Mouse (Mus musculus): Measurements from ENCODE around the gene Zfp768. TPM values are rescaled to one million over a fixed set of nuclear protein-coding genes. Genes with fewer than 3 reads are reported as not detected.
"Not testable (repeated sequence)": the region's sequence is repeated elsewhere in the genome, so short reads cannot be mapped to it uniquely, and the experiment has no call there.

Gene Zfp768
- polyA plus RNA-seq, 1 experiment from 2014 or later, result 17.6 TPM

DNA sequence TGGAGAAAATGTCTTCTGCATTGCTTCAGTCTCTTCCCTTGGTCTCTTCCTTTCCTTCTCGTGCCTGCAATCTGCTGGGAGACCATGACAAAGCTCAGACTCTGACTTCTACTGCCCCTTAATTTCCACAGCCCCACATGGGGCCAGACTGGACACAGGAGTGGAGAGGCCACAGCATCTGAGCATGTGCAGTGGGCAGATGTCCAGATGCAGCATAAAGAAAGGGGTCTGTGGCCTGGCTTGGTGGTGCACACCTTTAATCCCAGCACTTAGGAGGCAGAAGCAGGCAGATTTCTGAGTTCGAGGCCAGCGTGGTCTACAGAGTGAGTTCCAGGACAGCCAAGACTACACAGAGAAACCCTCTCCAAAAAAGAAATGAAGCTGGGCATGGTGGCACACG is 40.2 kb upstream of the Zfp768 start:
- not testable (repeated sequence) for H3K36me3 ChIP-seq (ENCODE audit: control insufficient read depth, insufficient read depth, low read length); H3K9ac ChIP-seq (ENCODE audit: low read length); H3K4me3 ChIP-seq (ENCODE audit: low read length); H3K27ac ChIP-seq (ENCODE audit: low read length); H3K27me3 ChIP-seq (ENCODE audit: control insufficient read depth, insufficient read depth, low read depth, low read length); H3K9me3 ChIP-seq (ENCODE audit: control insufficient read depth, low read length); ATAC-seq (ENCODE audit: low read depth); H3K4me2 ChIP-seq (ENCODE audit: low read depth, low read length); H3K4me1 ChIP-seq (replicated peaks; ENCODE audit: control insufficient read depth, insufficient read depth, low read length)
- 92% methylated on average over 4 of the region's 4 CpGs for WGBS

DNA sequence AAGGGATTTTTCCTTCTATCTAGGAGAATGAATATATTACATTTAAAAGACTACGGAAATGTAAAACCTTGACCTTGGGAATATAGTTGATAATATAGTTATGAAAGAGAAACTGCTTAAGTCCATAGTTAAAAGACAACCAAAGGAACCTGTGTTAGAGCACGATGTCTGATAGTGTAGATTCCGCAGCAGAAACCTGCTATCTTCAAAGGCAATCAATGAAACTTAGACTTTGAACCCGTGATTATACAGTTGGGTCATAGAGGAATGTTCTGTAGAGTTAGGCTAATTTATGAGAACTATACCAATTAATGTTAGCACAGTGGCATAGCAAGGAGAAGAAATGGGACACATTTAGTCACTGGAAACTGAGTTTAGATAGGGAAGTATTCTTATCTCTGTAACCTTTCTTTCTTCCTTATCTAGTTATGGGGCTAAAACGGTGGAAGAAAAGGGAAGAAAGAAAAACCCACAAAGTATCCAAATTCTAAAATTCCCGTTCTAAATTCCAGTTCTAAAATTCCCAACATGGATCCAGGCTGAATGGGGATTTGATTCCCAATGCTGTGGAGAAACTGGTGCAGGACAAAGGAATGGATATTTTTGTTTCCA is 33.0 kb upstream of the Zfp768 start:
- 66% methylated on average over 6 of the region's 6 CpGs for whole genome bisulfite sequencing
- Histone ChIP-seq H3K27me3 (ENCODE audit: control insufficient read depth, insufficient read depth, low read depth, low read length) (no peaks in the 10 kb centered on the region), H3K27ac (ENCODE audit: low read length) (no peak overlapping the region), H3K36me3 (ENCODE audit: control insufficient read depth, insufficient read depth, low read length) (peaks cover 5% of the 10 kb centered on the region), H3K9ac (ENCODE audit: low read length) (no peak overlapping the region), H3K4me3 (ENCODE audit: low read length) (no peak overlapping the region), H3K4me1 (replicated peaks; ENCODE audit: control insufficient read depth, insufficient read depth, low read length) (no peaks in the 10 kb centered on the region), H3K9me3 (ENCODE audit: control insufficient read depth, low read length) (no peaks in the 10 kb centered on the region), H3K4me2 (ENCODE audit: low read depth, low read length) (no peak overlapping the region)
- ATAC-seq (ENCODE audit: low read depth), result no peak

DNA sequence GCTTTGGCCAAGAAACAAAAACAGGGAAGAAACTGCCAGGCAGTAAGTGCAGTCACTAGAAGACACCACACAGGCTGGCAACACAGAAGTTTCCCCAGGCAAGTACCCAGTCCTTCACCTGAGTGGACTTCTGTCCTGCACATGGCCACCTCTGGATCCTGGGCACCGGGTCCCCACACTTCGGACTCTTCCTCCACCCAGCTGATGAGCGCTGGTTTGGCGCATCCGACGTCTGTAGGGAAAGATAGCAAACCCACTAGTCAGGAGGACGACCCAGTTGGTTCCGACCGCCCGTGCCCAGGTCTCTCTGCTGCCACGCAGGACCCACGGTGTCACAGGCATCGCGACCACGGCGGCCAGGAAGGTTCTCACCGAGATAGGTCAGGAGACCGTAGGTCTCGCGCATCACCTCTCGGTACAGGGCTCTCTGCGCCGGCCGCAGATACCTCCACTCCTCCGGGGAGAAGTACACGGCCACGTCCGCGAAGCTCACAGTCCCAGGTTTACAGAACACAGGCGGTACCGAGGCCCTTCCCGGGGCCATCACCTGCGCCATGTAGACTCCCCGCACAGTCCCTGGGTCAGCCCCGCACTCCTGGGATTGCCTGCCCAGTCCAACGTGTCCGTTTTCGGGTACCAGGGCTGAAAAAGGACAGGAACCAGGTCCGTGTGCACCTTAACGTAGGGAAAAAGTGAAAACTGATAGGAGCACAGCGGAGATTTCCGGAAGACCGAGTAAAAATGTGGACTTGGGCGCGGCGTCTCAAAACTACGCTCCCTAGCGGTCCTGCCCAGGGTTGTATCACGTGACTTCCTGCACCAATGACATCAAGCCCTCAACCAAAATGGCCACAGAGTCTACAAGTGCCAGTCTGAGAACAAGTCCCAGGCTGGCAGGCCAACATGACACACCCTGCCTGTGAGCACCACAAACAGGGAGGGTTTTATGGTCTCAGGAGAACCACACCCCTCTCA is 30.2 kb upstream of the Zfp768 start, which contains the start of gene Zfp747:
Zfp747 (minus strand) TSS at position 780 of the 975 bp plus-strand sequence.
- Histone ChIP-seq H3K4me2 (ENCODE audit: low read depth, low read length) (peak within 1 kb of the TSS; percentile 65), H3K27ac (ENCODE audit: low read length) (peak within 1 kb of the TSS; percentile 81), H3K4me3 (ENCODE audit: low read length) (peak within 1 kb of the TSS; percentile 89), H3K9ac (ENCODE audit: low read length) (peak within 1 kb of the TSS; percentile 88)
- H3K9me3 ChIP-seq (ENCODE audit: control insufficient read depth, low read length); H3K27me3 ChIP-seq (ENCODE audit: control insufficient read depth, insufficient read depth, low read depth, low read length); H3K4me1 ChIP-seq (replicated peaks; ENCODE audit: control insufficient read depth, insufficient read depth, low read length); H3K36me3 ChIP-seq (ENCODE audit: control insufficient read depth, insufficient read depth, low read length): not testable (repeated sequence)
- WGBS, result 1% methylated on average over 49 of the region's 49 CpGs
- ATAC-seq (ENCODE audit: low read depth), result peak; percentile 97

DNA sequence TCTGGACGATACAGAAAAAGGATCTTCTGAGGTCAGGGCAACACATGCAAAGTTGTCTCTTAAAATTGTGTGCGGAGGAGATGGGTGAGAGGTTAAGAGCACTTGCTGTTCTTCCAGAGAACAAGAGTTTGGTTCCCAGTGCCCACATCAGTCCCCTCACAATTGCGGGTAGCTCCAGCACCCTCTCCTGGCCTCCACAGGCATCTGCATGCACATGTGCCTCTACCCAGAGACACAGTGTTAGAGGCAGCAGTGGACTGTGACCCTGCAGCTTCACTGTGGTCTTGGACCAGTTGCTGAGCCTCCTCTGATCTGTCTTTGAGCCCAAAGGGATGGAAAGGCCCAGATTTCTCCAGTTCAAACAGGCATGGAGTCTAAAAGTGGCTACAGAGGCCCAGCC is 26.5 kb upstream of the Zfp768 start:
- not testable (repeated sequence) for H3K36me3 ChIP-seq (ENCODE audit: control insufficient read depth, insufficient read depth, low read length); H3K9me3 ChIP-seq (ENCODE audit: control insufficient read depth, low read length); H3K4me1 ChIP-seq (replicated peaks; ENCODE audit: control insufficient read depth, insufficient read depth, low read length); H3K4me3 ChIP-seq (ENCODE audit: low read length); H3K4me2 ChIP-seq (ENCODE audit: low read depth, low read length); H3K27me3 ChIP-seq (ENCODE audit: control insufficient read depth, insufficient read depth, low read depth, low read length); H3K27ac ChIP-seq (ENCODE audit: low read length); H3K9ac ChIP-seq (ENCODE audit: low read length); ATAC-seq (ENCODE audit: low read depth)
- 74% methylated on average over 3 of the region's 3 CpGs for WGBS

DNA sequence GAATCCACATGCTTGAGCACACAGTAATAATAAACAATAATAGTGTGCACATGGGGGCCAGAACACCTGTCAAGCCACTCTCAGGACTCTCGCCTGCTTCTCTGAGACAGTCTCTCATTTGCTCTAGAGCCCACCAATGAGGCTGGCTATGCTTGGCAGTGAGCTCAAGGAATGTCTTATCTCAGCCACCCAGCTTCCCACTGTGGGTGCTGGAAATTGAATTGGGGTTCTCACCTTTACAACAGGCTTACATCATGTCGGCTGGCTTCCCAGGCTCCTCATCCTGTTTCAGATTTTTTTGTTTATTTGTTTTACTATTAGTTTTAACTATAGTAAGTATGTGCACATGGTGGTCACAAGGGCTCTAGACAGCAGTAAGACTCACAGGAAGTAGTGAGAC is 25.8 kb upstream of the Zfp768 start:
- no peaks in the 10 kb centered on the region for H3K4me1 ChIP-seq (replicated peaks; ENCODE audit: control insufficient read depth, insufficient read depth, low read length)
- H3K4me3 ChIP-seq (ENCODE audit: low read length), result no peak overlapping the region
- no peak overlapping the region for H3K9ac ChIP-seq (ENCODE audit: low read length)
- no peak overlapping the region for H3K27ac ChIP-seq (ENCODE audit: low read length)
- peaks cover 5% of the 10 kb centered on the region for H3K36me3 ChIP-seq (ENCODE audit: control insufficient read depth, insufficient read depth, low read length)
- no peak for ATAC-seq (ENCODE audit: low read depth)
- H3K9me3 ChIP-seq (ENCODE audit: control insufficient read depth, low read length), result no peaks in the 10 kb centered on the region
- 62% methylated on average over 2 of the region's 2 CpGs for WGBS
- H3K4me2 ChIP-seq (ENCODE audit: low read depth, low read length), result no peak overlapping the region
- H3K27me3 ChIP-seq (ENCODE audit: control insufficient read depth, insufficient read depth, low read depth, low read length), result no peaks in the 10 kb centered on the region

DNA sequence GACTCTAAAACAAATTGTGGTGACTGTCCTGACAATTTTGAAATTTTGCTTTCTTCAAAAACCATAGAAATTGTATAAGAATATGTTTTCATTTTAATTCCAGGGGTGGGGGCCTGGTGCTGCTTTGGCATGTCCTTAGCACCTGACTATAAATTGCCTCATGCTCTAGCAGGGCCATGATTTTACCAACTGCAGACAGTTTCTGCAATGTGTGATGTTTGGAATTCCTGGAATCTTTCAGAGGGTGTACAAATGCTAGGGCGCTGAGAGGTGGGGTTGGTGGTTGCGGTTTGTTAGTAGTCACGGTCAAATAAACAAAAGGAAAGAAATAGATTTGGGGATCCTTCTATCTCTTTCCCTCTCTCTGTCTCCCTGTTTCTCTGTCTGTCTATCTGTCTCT is 20.9 kb upstream of the Zfp768 start:
- H3K4me1 ChIP-seq (replicated peaks; ENCODE audit: control insufficient read depth, insufficient read depth, low read length), result peaks cover 4% of the 10 kb centered on the region; the same call in 1 of the 2 replicates
- H3K9ac ChIP-seq (ENCODE audit: low read length), result no peak overlapping the region
- no peak overlapping the region for H3K4me3 ChIP-seq (ENCODE audit: low read length)
- no peaks in the 10 kb centered on the region for H3K9me3 ChIP-seq (ENCODE audit: control insufficient read depth, low read length)
- no peak overlapping the region for H3K4me2 ChIP-seq (ENCODE audit: low read depth, low read length)
- no peaks in the 10 kb centered on the region for H3K36me3 ChIP-seq (ENCODE audit: control insufficient read depth, insufficient read depth, low read length)
- no peak for ATAC-seq (ENCODE audit: low read depth)
- H3K27ac ChIP-seq (ENCODE audit: low read length), result no peak overlapping the region
- peaks cover 3% of the 10 kb centered on the region; the same call in 1 of the 2 replicates for H3K27me3 ChIP-seq (ENCODE audit: control insufficient read depth, insufficient read depth, low read depth, low read length)
- WGBS, result 69% methylated on average over 3 of the region's 3 CpGs

DNA sequence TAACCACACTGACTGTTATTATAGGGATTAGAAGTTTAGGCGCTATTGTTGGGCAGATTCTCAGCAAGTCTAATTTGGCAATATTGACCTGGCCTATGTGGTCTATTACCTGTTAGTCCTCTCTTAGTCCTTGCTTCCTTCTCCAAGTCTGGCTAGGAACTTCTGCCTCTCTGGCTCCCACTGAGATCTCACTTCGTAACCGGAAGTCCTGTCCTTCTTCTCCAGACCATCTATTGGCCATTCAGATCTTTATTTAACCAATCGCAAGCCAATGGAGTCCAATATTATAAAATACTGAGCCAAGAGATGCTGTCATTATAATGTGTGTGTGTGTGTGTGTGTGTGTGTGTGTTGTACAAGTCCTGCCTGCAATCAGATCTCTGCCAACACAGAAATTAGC is 18.8 kb upstream of the Zfp768 start:
- H3K4me1 ChIP-seq (replicated peaks; ENCODE audit: control insufficient read depth, insufficient read depth, low read length), result peaks cover 4% of the 10 kb centered on the region; the same call in 1 of the 2 replicates
- H3K9me3 ChIP-seq (ENCODE audit: control insufficient read depth, low read length), result no peaks in the 10 kb centered on the region
- H3K4me2 ChIP-seq (ENCODE audit: low read depth, low read length), result peak overlapping the region; percentile 83
- peaks cover 3% of the 10 kb centered on the region; the same call in 1 of the 2 replicates for H3K27me3 ChIP-seq (ENCODE audit: control insufficient read depth, insufficient read depth, low read depth, low read length)
- H3K27ac ChIP-seq (ENCODE audit: low read length), result no peak overlapping the region
- 50% methylated on average over 4 of the region's 4 CpGs for WGBS
- peak overlapping the region; percentile 51 for H3K4me3 ChIP-seq (ENCODE audit: low read length)
- no peaks in the 10 kb centered on the region for H3K36me3 ChIP-seq (ENCODE audit: control insufficient read depth, insufficient read depth, low read length)
- 0 out of 2 replicates have a peak, but pooled peaks have one; percentile 45 for ATAC-seq (ENCODE audit: low read depth)
- H3K9ac ChIP-seq (ENCODE audit: low read length), result peak overlapping the region; percentile 73; the same call in 1 of the 2 replicates

DNA sequence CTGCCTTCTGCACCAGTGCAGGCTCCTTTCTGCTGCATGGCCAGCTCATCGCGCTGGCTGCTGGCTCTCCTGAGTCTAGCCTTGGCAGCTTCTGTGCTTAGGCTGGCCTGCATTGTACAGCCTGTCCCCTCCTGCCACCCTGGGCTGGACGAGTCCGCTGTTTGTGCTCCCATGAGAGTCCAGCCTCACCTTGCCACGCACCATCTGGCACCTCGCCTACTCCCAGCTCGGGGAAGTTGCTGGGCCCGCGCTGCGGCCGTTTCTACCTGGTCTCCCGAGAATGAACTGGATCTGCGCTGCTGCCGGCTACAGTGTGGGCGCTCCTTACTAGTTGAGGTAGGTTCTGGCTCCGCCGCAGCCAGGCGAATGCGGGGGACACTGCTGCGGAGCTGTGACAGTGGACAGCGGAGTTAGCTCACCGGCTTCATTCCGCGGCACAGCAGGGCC is 18.1 kb upstream of the Zfp768 start:
- Histone ChIP-seq H3K4me2 (ENCODE audit: low read depth, low read length) (peak overlapping the region; percentile 83), H3K9me3 (ENCODE audit: control insufficient read depth, low read length) (no peaks in the 10 kb centered on the region), H3K27me3 (ENCODE audit: control insufficient read depth, insufficient read depth, low read depth, low read length) (peaks cover 3% of the 10 kb centered on the region; the same call in 1 of the 2 replicates), H3K4me1 (replicated peaks; ENCODE audit: control insufficient read depth, insufficient read depth, low read length) (peaks cover 4% of the 10 kb centered on the region; the same call in 1 of the 2 replicates), H3K9ac (ENCODE audit: low read length) (peak overlapping the region; percentile 73), H3K4me3 (ENCODE audit: low read length) (peak overlapping the region; percentile 51), H3K27ac (ENCODE audit: low read length) (no peak overlapping the region), H3K36me3 (ENCODE audit: control insufficient read depth, insufficient read depth, low read length) (no peaks in the 10 kb centered on the region)
- 4% methylated on average over 24 of the region's 24 CpGs for WGBS
- ATAC-seq (ENCODE audit: low read depth), result peak; percentile 43; the same call in 1 of the 2 replicates

DNA sequence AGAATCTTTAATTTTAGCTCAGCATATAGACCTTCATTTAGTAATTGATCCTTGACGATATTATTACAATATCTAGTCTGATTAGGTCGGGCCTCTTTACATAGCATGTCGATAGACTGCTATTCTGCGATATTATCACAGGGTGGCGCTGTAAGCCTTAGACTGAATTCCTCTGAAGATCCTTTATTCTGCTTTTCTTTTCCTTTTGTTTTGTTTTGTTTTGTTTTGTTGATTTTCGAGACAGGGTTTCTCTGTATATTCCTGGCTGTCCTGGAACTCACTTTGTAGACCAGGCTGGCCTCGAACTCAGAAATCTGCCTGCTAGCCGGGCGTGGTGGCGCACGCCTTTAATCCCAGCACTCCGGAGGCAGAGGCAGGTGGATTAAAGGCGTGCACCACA is 17.0 kb upstream of the Zfp768 start:
- not testable (repeated sequence) for H3K27me3 ChIP-seq (ENCODE audit: control insufficient read depth, insufficient read depth, low read depth, low read length); H3K4me1 ChIP-seq (replicated peaks; ENCODE audit: control insufficient read depth, insufficient read depth, low read length); H3K9ac ChIP-seq (ENCODE audit: low read length); ATAC-seq (ENCODE audit: low read depth); H3K27ac ChIP-seq (ENCODE audit: low read length); H3K36me3 ChIP-seq (ENCODE audit: control insufficient read depth, insufficient read depth, low read length); H3K9me3 ChIP-seq (ENCODE audit: control insufficient read depth, low read length)
- Histone ChIP-seq H3K4me2 (ENCODE audit: low read depth, low read length) (peak overlapping the region; percentile 20), H3K4me3 (ENCODE audit: low read length) (peak overlapping the region; percentile 5; the same call in 1 of the 2 replicates)
- 21% methylated on average over 13 of the region's 13 CpGs for WGBS

Data from lung, embryonic 16.5 days (tissue).